Mouse (Mus musculus) lung, embryonic 14.5 days (tissue): ENCODE data around the gene Zfp512b. TPM values are rescaled to one million over a fixed set of nuclear protein-coding genes. Genes with fewer than 3 reads are reported as not detected.

ENCODE experiments used
- ATAC-seq: fragments of 200-750 bp; cut with Nextera tagmentation; 2 replicates; pipeline ENCODE4 v1.8.0; 2017; ENCODE audit warnings: mild to moderate bottlenecking, moderate TSS enrichment, moderate library complexity; ENCODE audit not compliant: insufficient read depth
- DNase-seq: peaks from one replicate; pipeline ENCODE4 v3.0.0-alpha.2; 2015
- H3K27ac ChIP-seq: fragments of 300-500 bp; sonication (generic); 2 replicates; pipeline ENCODE4 v1.5.1; 2014; ENCODE audit warnings: low read depth, mild to moderate bottlenecking, moderate library complexity
- H3K27me3 ChIP-seq: fragments of 300-500 bp; sonication (generic); 2 replicates; pipeline ENCODE4 v1.6.1; 2014; ENCODE audit warnings: low read length, control low read depth; ENCODE audit not compliant: insufficient read depth
- H3K36me3 ChIP-seq: fragments of 300-500 bp; sonication (generic); 2 replicates; pipeline ENCODE4 v1.6.1; 2014; ENCODE audit warnings: control low read depth; ENCODE audit not compliant: insufficient read depth
- H3K4me1 ChIP-seq: fragments of 300-500 bp; sonication (generic); 2 replicates; pipeline ENCODE4 v1.6.1; 2014; ENCODE audit warnings: antibody characterized with exemption, control low read depth; ENCODE audit not compliant: insufficient read depth
- H3K4me2 ChIP-seq: fragments of 300-500 bp; sonication (generic); 2 replicates; pipeline ENCODE4 v1.6.1; 2014; ENCODE audit warnings: mild to moderate bottlenecking
- H3K4me3 ChIP-seq: fragments of 300-500 bp; sonication (generic); 2 replicates; pipeline ENCODE4 v1.5.1; 2014; ENCODE audit warnings: low read depth, low read length
- H3K9ac ChIP-seq: fragments of 300-500 bp; sonication (generic); 2 replicates; pipeline ENCODE4 v1.6.1; 2014
- H3K9me3 ChIP-seq: fragments of 300-500 bp; sonication (generic); 2 replicates; pipeline ENCODE4 v1.6.1; 2016; ENCODE audit warnings: low read depth, low read length, control low read depth
- CTCF ChIP-seq: IDR thresholded peaks from 2 replicates; pipeline ENCODE4 v1.5.1; 2016; ENCODE audit warnings: antibody characterized with exemption, low read depth
- WGBS: fragments of 180-500 bp; shearing (Covaris S2); extraction: QIAGEN DNeasy Blood & Tissue Kit; methylation state at CpG from one replicate; pipeline ENCODE4 v1.1.7; 2014; 5-methylcytosine and 5-hydroxymethylcytosine counted together
- polyA plus RNA-seq: library from polyadenylated mRNA; unstranded; fragments of >200 nt; fragmentation: Nextera tagmentation; extraction: Ambion mirVana; gene quantifications from 2 replicates; pipeline ENCODE4 v1.2.1, GENCODE M21; 2014

The Zfp512b gene
- polyA plus RNA-seq, 1 experiment from 2014 or later: 58.6 TPM

- no peak overlapping the region for H3K9ac ChIP-seq
- no peak overlapping the region for H3K4me3 ChIP-seq
- peaks cover 19% of the 10 kb centered on the region; the same call in 1 of the 2 replicates for H3K36me3 ChIP-seq
- H3K4me1 ChIP-seq: no peaks in the 10 kb centered on the region
- H3K9me3 ChIP-seq: no peaks in the 10 kb centered on the region
- DNase-seq (no peak), ATAC-seq (no peak)
- WGBS: 89% methylated on average over 11 of the region's 11 CpGs
- no peaks in the 10 kb centered on the region for H3K27me3 ChIP-seq
- H3K4me2 ChIP-seq: no peak overlapping the region
- no peak for TF ChIP-seq CTCF
- no peak overlapping the region for H3K27ac ChIP-seq
Observed at GRCm38 (mm10) chr2:181571941-181572670, 20.5 kb downstream of the Zfp512b start.

GRCm38 (mm10) chr2:181570921-181571595 is 21.5 kb downstream of the Zfp512b start:
- no peak for ATAC-seq

DNA sequence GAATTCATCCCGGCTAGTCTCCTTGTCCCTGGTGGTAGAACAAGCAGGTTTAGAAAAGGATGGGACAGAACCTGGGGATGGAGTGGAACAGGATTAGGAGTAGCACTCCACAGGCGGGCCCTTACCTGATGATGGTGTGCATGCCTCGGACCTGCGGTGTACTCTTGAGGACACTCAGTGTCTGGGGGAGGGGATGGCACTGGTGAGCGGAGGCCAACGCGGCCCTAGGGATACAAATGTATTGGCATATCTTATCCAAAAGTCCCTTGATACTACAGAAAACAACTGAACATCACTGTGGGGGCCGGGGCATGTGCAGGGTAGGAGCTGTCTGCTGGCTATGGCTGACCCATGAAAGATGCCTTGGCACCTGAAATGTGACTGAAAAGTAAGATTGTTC is 22.2 kb downstream of the Zfp512b start:
- ATAC-seq (no peak), DNase-seq (no peak)
- no peaks in the 10 kb centered on the region for H3K27me3 ChIP-seq
- peaks cover 19% of the 10 kb centered on the region; the same call in 1 of the 2 replicates for H3K36me3 ChIP-seq
- no peaks in the 10 kb centered on the region for H3K9me3 ChIP-seq
- no peak for TF ChIP-seq CTCF
- H3K27ac ChIP-seq: no peak overlapping the region
- H3K4me3 ChIP-seq: no peak overlapping the region
- WGBS: 81% methylated on average over 8 of the region's 8 CpGs
- H3K4me2 ChIP-seq: no peak overlapping the region
- H3K4me1 ChIP-seq: no peaks in the 10 kb centered on the region
- no peak overlapping the region for H3K9ac ChIP-seq

More at GRCm38 (mm10) chr2:181570921-181571595, 21.5 kb downstream of the Zfp512b start:
- TF ChIP-seq CTCF: no peak
- H3K9me3 ChIP-seq: no peaks in the 10 kb centered on the region
- 60% methylated on average over 6 of the region's 6 CpGs for WGBS
- H3K9ac ChIP-seq: no peak overlapping the region
- no peak overlapping the region for H3K27ac ChIP-seq
- no peak overlapping the region for H3K4me3 ChIP-seq
- H3K4me1 ChIP-seq: no peaks in the 10 kb centered on the region
- H3K27me3 ChIP-seq: no peaks in the 10 kb centered on the region
- DNase-seq: no peak
- peaks cover 19% of the 10 kb centered on the region; the same call in 1 of the 2 replicates for H3K36me3 ChIP-seq
- no peak overlapping the region for H3K4me2 ChIP-seq

- no peaks in the 10 kb centered on the region for H3K9me3 ChIP-seq
- TF ChIP-seq CTCF: no peak
- H3K9ac ChIP-seq: no peak overlapping the region
- H3K4me1 ChIP-seq: no peaks in the 10 kb centered on the region
- ATAC-seq (no peak), DNase-seq (no peak)
- no peak overlapping the region for H3K4me3 ChIP-seq
- 93% methylated on average over 10 of the region's 10 CpGs for WGBS
- H3K27me3 ChIP-seq: no peaks in the 10 kb centered on the region
- no peak overlapping the region for H3K27ac ChIP-seq
- H3K36me3 ChIP-seq: peaks cover 19% of the 10 kb centered on the region; the same call in 1 of the 2 replicates
- H3K4me2 ChIP-seq: no peak overlapping the region
Observed at GRCm38 (mm10) chr2:181569856-181570255, 22.7 kb downstream of the Zfp512b start.

GRCm38 (mm10) chr2:181568272-181569008 is 24.2 kb downstream of the Zfp512b start:
- H3K4me3 ChIP-seq: no peak overlapping the region
- H3K36me3 ChIP-seq: peaks cover 10% of the 10 kb centered on the region; the same call in 1 of the 2 replicates
- H3K4me1 ChIP-seq: no peaks in the 10 kb centered on the region
- no peaks in the 10 kb centered on the region for H3K27me3 ChIP-seq
- TF ChIP-seq CTCF: peak; percentile 67
- WGBS: 68% methylated on average over 7 of the region's 7 CpGs
- no peak overlapping the region for H3K27ac ChIP-seq
- peak; percentile 74 for DNase-seq
- no peak overlapping the region for H3K4me2 ChIP-seq
- H3K9ac ChIP-seq: no peak overlapping the region
- no peaks in the 10 kb centered on the region for H3K9me3 ChIP-seq
- ATAC-seq: 0 out of 2 replicates have a peak, but pooled peaks have one; percentile 17

DNA sequence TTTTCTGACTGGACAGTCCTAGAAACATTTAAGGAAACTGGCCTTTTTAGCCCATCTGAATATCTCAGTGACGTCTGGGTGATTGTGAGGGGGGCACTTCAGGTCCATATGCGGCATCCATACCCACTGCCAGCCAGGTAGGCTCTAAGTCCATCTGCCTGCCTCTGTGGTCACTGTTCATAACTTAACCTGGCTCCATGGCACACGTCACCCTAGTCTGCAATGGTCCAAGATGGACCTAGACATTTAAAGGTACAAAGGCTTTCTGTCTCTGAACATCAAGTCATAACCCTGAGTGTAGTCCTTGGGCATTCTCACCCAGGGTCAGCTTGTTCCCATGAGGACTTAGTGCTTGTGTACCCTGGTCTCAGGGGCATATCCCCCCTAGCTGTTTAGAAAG is 25.3 kb downstream of the Zfp512b start:
- no peak for ATAC-seq
- TF ChIP-seq CTCF: no peak

GRCm38 (mm10) chr2:181553772-181554171 is 38.8 kb downstream of the Zfp512b start:
- no peaks in the 10 kb centered on the region for H3K4me1 ChIP-seq
- no peak for TF ChIP-seq CTCF
- no peaks in the 10 kb centered on the region for H3K27me3 ChIP-seq
- no peaks in the 10 kb centered on the region for H3K9me3 ChIP-seq
- no peak for ATAC-seq
- H3K36me3 ChIP-seq: peaks cover 46% of the 10 kb centered on the region
- no peak overlapping the region for H3K27ac ChIP-seq
- no peak overlapping the region for H3K4me2 ChIP-seq
- DNase-seq: no peak
- H3K4me3 ChIP-seq: no peak overlapping the region
- H3K9ac ChIP-seq: no peak overlapping the region

More for the DNA sequence above, 25.3 kb downstream of the Zfp512b start:
- DNase-seq: no peak
- Histone ChIP-seq H3K4me1 (no peaks in the 10 kb centered on the region), H3K4me2 (no peak overlapping the region), H3K4me3 (no peak overlapping the region), H3K27me3 (no peaks in the 10 kb centered on the region), H3K36me3 (peaks cover under 1% of the 10 kb centered on the region; the same call in 1 of the 2 replicates), H3K27ac (no peak overlapping the region), H3K9me3 (no peaks in the 10 kb centered on the region), H3K9ac (no peak overlapping the region)
- 85% methylated on average over 3 of the region's 3 CpGs for WGBS
